Mouse (Mus musculus) MEL (cell line): ENCODE measurements at regions not wholly inside any gene's neighbourhood (a gene's known extent, or its start where the extent isn't known, plus 50 kb on each side); places are given as distances from the start of the nearest gene placed in this dataset.

Experiments used
- DNase-seq: peaks from one replicate; pipeline ENCODE4 v3.0.0; 2011; ENCODE audit warnings: low read depth, low spot score
- H3K27ac ChIP-seq: 2 replicates; pipeline ENCODE4 v1.5.1; 2012; ENCODE audit warnings: low read depth, mild to moderate bottlenecking, control low read depth, low read length, moderate library complexity; ENCODE audit not compliant: control insufficient read depth
- H3K27me3 ChIP-seq, 2 experiments: fragments of 150-350 bp in 1 of 2; sonication (generic) in 1 of 2; 2 replicates each; pipeline ENCODE4 v1.6.1; 2012; ENCODE audit warnings: low read length in 2 of 2, mild to moderate bottlenecking in 2 of 2, improper control_type of control experiment in 1 of 2, moderate library complexity in 1 of 2; ENCODE audit not compliant: insufficient read depth in 2 of 2, control insufficient read depth in 1 of 2
- H3K36me3 ChIP-seq, 2 experiments: 2 replicates each; pipeline ENCODE4 v1.6.1; 2012 to 2014; ENCODE audit warnings: low read length in 2 of 2, improper control_type of control experiment in 1 of 2, inconsistent platforms in 1 of 2, mild to moderate bottlenecking in 1 of 2; ENCODE audit not compliant: insufficient read depth in 2 of 2, control insufficient read depth in 1 of 2
- H3K4me1 ChIP-seq, 2 experiments: fragments of 150-350 bp in 1 of 2; sonication (generic) in 1 of 2; 2 replicates each; pipeline ENCODE4 v1.6.1; 2012; ENCODE audit warnings: low read length in 2 of 2, improper control_type of control experiment in 1 of 2, mild to moderate bottlenecking in 1 of 2; ENCODE audit not compliant: insufficient read depth in 2 of 2, control insufficient read depth in 1 of 2
- H3K4me3 ChIP-seq, 2 experiments: fragments of 150-350 bp in 1 of 2; sonication (generic) in 1 of 2; 2 replicates each; pipeline ENCODE4 v1.5.1; 2012; ENCODE audit warnings: low read depth in 2 of 2, low read length in 2 of 2, mild to moderate bottlenecking in 2 of 2, moderate library complexity in 2 of 2, control low read depth in 1 of 2, improper control_type of control experiment in 1 of 2; ENCODE audit not compliant: control insufficient read depth in 1 of 2, insufficient read depth in 1 of 2
- H3K79me2 ChIP-seq: 2 replicates; pipeline ENCODE4 v1.6.1; 2012; ENCODE audit warnings: mild to moderate bottlenecking, low read length, moderate library complexity; ENCODE audit not compliant: control insufficient read depth, poor library complexity, insufficient read depth
- H3K9ac ChIP-seq: 2 replicates; pipeline ENCODE4 v1.6.1; 2012; ENCODE audit warnings: low read depth, mild to moderate bottlenecking, control low read depth, low read length, moderate library complexity; ENCODE audit not compliant: control insufficient read depth, poor library complexity, severe bottlenecking
- H3K9me3 ChIP-seq: fragments of 150-350 bp; sonication (generic); replicated peaks from 2 replicates; pipeline ENCODE4 v1.6.1; 2012; ENCODE audit warnings: mild to moderate bottlenecking, low read length, improper control_type of control experiment, moderate library complexity; ENCODE audit not compliant: insufficient read depth
- BHLHE40 ChIP-seq: IDR thresholded peaks from 2 replicates; pipeline ENCODE4 v1.6.1; 2012; ENCODE audit warnings: low read depth, mild to moderate bottlenecking, inconsistent platforms, low read length, improper control_type of control experiment, borderline replicate concordance
- E2F4 ChIP-seq: IDR thresholded peaks from 2 replicates; pipeline ENCODE4 v1.6.1; 2011; ENCODE audit warnings: low read depth, low read length, improper control_type of control experiment, borderline replicate concordance
- ELF1 ChIP-seq: IDR thresholded peaks from 2 replicates; pipeline ENCODE4 v1.6.1; 2014; ENCODE audit warnings: low read depth, mild to moderate bottlenecking, inconsistent platforms, low read length, improper control_type of control experiment, moderate library complexity
- GATA1 ChIP-seq: IDR thresholded peaks from 2 replicates; pipeline ENCODE4 v1.6.1; 2011; ENCODE audit warnings: low read depth, low read length, improper control_type of control experiment
- JUND ChIP-seq: IDR thresholded peaks from 2 replicates; pipeline ENCODE4 v1.6.1; 2011; ENCODE audit warnings: low read depth, mild to moderate bottlenecking, improper control_type of control experiment, low read length
- KAT2A ChIP-seq: conservative IDR thresholded peaks from 2 replicates; pipeline ENCODE4 v1.6.1; 2012; ENCODE audit warnings: low read depth, low read length, improper control_type of control experiment, inconsistent platforms
- MAFK ChIP-seq: IDR thresholded peaks from 2 replicates; pipeline ENCODE4 v1.6.1; 2011; ENCODE audit warnings: low read depth, mild to moderate bottlenecking, low read length, improper control_type of control experiment, borderline replicate concordance
- MEF2A ChIP-seq: IDR thresholded peaks from 2 replicates; pipeline ENCODE4 v1.6.1; 2014; ENCODE audit warnings: low read depth, mild to moderate bottlenecking, inconsistent platforms, low read length, improper control_type of control experiment; ENCODE audit not compliant: poor library complexity, insufficient replicate concordance, severe bottlenecking; ENCODE audit errors: extremely low read depth
- MXI1 ChIP-seq: IDR thresholded peaks from 2 replicates; pipeline ENCODE4 v1.6.1; 2011; ENCODE audit warnings: mild to moderate bottlenecking, low read depth, low read length, improper control_type of control experiment
- MYB ChIP-seq: IDR thresholded peaks from 2 replicates; pipeline ENCODE4 v1.6.1; 2011; ENCODE audit warnings: mild to moderate bottlenecking, low read depth, low read length, improper control_type of control experiment
- MYC ChIP-seq: IDR thresholded peaks from 2 replicates; pipeline ENCODE4 v1.6.1; 2011; ENCODE audit warnings: low read depth, mild to moderate bottlenecking, low read length, improper control_type of control experiment, moderate library complexity
- NRF1 ChIP-seq: IDR thresholded peaks from 2 replicates; pipeline ENCODE4 v1.6.1; 2014; ENCODE audit warnings: low read depth, mild to moderate bottlenecking, inconsistent platforms, low read length, improper control_type of control experiment, moderate library complexity; ENCODE audit not compliant: poor library complexity, insufficient read depth, severe bottlenecking
- POLR2AphosphoS5 ChIP-seq: IDR thresholded peaks from 2 replicates; pipeline ENCODE4 v1.6.1; 2012; ENCODE audit warnings: low read depth, borderline replicate concordance, mild to moderate bottlenecking, inconsistent platforms, low read length, moderate library complexity, mixed read lengths
- RCOR1 ChIP-seq: IDR thresholded peaks from 2 replicates; pipeline ENCODE4 v1.6.1; 2012; ENCODE audit warnings: low read depth, mild to moderate bottlenecking, inconsistent platforms, low read length, improper control_type of control experiment
- SMC3 ChIP-seq: IDR thresholded peaks from 2 replicates; pipeline ENCODE4 v1.6.1; 2011; ENCODE audit warnings: low read depth, low read length, improper control_type of control experiment
- TAL1 ChIP-seq: IDR thresholded peaks from 2 replicates; pipeline ENCODE4 v1.6.1; 2012; ENCODE audit warnings: mild to moderate bottlenecking, inconsistent platforms, low read length, moderate library complexity, mixed read lengths
- UBTF ChIP-seq: IDR thresholded peaks from 2 replicates; pipeline ENCODE4 v1.6.1; 2012; ENCODE audit warnings: low read depth, mild to moderate bottlenecking, inconsistent platforms, low read length, improper control_type of control experiment, moderate library complexity, borderline replicate concordance; ENCODE audit not compliant: insufficient read depth
- USF2 ChIP-seq, 2 experiments: IDR thresholded peaks; 2 replicates each; pipeline ENCODE4 v1.6.1; 2011 to 2012; ENCODE audit warnings: improper control_type of control experiment in 2 of 2, low read length in 2 of 2, borderline replicate concordance in 1 of 2, inconsistent platforms in 1 of 2, low read depth in 1 of 2, mild to moderate bottlenecking in 1 of 2; ENCODE audit not compliant: insufficient read depth in 1 of 2
- ZC3H11A ChIP-seq: IDR thresholded peaks from 2 replicates; pipeline ENCODE4 v1.6.1; 2012; ENCODE audit warnings: low read depth, mild to moderate bottlenecking, inconsistent platforms, low read length, improper control_type of control experiment
- ZNF384 ChIP-seq: IDR thresholded peaks from 2 replicates; pipeline ENCODE4 v1.6.1; 2012; ENCODE audit warnings: low read depth, mild to moderate bottlenecking, inconsistent platforms, low read length, improper control_type of control experiment

DNA sequence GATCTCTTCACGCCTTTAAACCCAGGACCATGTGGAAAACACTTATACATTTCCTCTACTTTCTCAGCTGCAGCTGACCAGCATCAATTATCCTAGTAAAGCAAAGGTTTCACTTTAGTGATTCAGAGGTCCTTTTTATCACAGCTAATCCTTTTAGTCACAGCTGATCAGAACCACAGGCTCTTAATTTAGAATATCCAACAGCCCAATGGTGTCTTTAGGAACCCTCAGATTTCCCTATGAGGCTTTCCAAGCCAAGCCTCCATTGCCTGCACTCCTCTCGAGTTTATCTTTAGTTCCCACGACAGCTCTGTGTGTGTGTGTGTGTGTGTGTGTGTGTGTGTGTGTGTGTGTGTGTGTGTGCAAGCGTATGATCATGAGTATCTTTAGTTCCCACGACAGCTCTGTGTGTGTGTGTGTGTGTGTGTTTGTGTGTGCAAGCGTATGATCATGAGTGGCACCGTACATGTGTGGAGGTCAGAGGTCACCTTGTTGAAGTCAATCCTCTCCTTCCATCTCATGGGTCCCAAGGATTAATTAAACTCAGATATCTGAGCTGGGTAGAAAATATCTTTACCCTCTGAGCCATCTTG is 85.4 kb upstream of the Gm34302 start:
- no peak overlapping the region for H3K27ac ChIP-seq
- no peaks in the 10 kb centered on the region for H3K9me3 ChIP-seq
- TF ChIP-seq GATA1: no peak
- no peak for TF ChIP-seq SMC3
- TF ChIP-seq ZC3H11A: no peak
- no peak for TF ChIP-seq MXI1
- TF ChIP-seq E2F4: no peak
- no peak for TF ChIP-seq JUND
- no peak for TF ChIP-seq RCOR1
- TF ChIP-seq MYB: no peak
- no peak for TF ChIP-seq MYC
- no peak for TF ChIP-seq TAL1
- no peak for TF ChIP-seq POLR2AphosphoS5
- no peaks in the 10 kb centered on the region for H3K36me3 ChIP-seq
- H3K9ac ChIP-seq: no peak overlapping the region
- no peaks in the 10 kb centered on the region for H3K4me1 ChIP-seq
- H3K27me3 ChIP-seq: no peaks in the 10 kb centered on the region; a peak in 1 of 4 replicates
- H3K4me3 ChIP-seq: no peak overlapping the region
- DNase-seq: no peak
- no peaks in the 10 kb centered on the region for H3K79me2 ChIP-seq

- Histone ChIP-seq H3K36me3 (no peaks in the 10 kb centered on the region), H3K9me3 (no peaks in the 10 kb centered on the region)
- TF ChIP-seq E2F4 (no peak), MXI1 (no peak), JUND (no peak), BHLHE40 (no peak), ELF1 (no peak), MYC (no peak), MEF2A (no peak), KAT2A (no peak), UBTF (no peak), ZNF384 (no peak), SMC3 (no peak), NRF1 (no peak), USF2 (IDR thresholded peaks at IDR 0.05; ENCODE audit: borderline replicate concordance in 1 of 2, insufficient read depth in 1 of 2, low read depth in 1 of 2, low read length in 2 of 2) (no peak), RCOR1 (no peak), MAFK (no peak)
- TF ChIP-seq, all 39 proteins: peak for 0
- DNase-seq: no peak
- Histone ChIP-seq H3K4me1 (no peaks in the 10 kb centered on the region), H3K79me2 (no peaks in the 10 kb centered on the region), H3K9ac (no peak overlapping the region), H3K27ac (no peak overlapping the region), H3K4me3 (no peak overlapping the region), H3K27me3 (no peaks in the 10 kb centered on the region; a peak in 1 of 4 replicates)
Observed at GRCm38 (mm10) chr3:63567726-63568125, 84.0 kb upstream of the Gm34302 start.
